Mouse (Mus musculus) liver, embryonic 11.5 days (tissue): ENCODE measurements around the gene Gm6370. TPM values are rescaled to one million over a fixed set of nuclear protein-coding genes. Genes with fewer than 3 reads are reported as not detected.
"Not testable (repeated sequence)": the region's sequence is repeated elsewhere in the genome, so short reads cannot be mapped to it uniquely, and the experiment has no call there.

Source experiments
- ATAC-seq: fragments of 200-750 bp; cut with Nextera tagmentation; replicated peaks from 2 replicates; pipeline ENCODE4 v1.8.0; 2017; ENCODE audit warnings: moderate number of reproducible peaks, mild to moderate bottlenecking, moderate TSS enrichment, moderate library complexity; ENCODE audit not compliant: low FRiP score
- DNase-seq: peaks from one replicate; pipeline ENCODE4 v3.0.0-alpha.2; 2017; ENCODE audit warnings: low spot score
- H3K27ac ChIP-seq: fragments of 300-500 bp; sonication (generic); 2 replicates; pipeline ENCODE4 v1.5.1; 2014; ENCODE audit warnings: mild to moderate bottlenecking, low read depth, low read length, control low read depth
- H3K27me3 ChIP-seq: fragments of 300-500 bp; sonication (generic); replicated peaks from 2 replicates; pipeline ENCODE4 v1.6.1; 2014; ENCODE audit warnings: low read length, mixed read lengths; ENCODE audit not compliant: control insufficient read depth, insufficient read depth
- H3K36me3 ChIP-seq: fragments of 300-500 bp; sonication (generic); 2 replicates; pipeline ENCODE4 v1.6.1; 2014; ENCODE audit warnings: mild to moderate bottlenecking, low read length, moderate library complexity, mixed read lengths; ENCODE audit not compliant: control insufficient read depth, insufficient read depth
- H3K4me1 ChIP-seq: fragments of 300-500 bp; sonication (generic); replicated peaks from 2 replicates; pipeline ENCODE4 v1.6.1; 2014; ENCODE audit warnings: low read length, mixed read lengths; ENCODE audit not compliant: control insufficient read depth, insufficient read depth
- H3K4me2 ChIP-seq: fragments of 300-500 bp; sonication (generic); 2 replicates; pipeline ENCODE4 v1.6.1; 2014; ENCODE audit warnings: mild to moderate bottlenecking, control low read depth, moderate library complexity
- H3K4me3 ChIP-seq: fragments of 300-500 bp; sonication (generic); 2 replicates; pipeline ENCODE4 v1.5.1; 2014; ENCODE audit warnings: low read depth, low read length, control low read depth
- H3K9ac ChIP-seq: fragments of 300-500 bp; sonication (generic); 2 replicates; pipeline ENCODE4 v1.6.1; 2014; ENCODE audit warnings: low read depth, low read length, control low read depth
- H3K9me3 ChIP-seq: fragments of 300-500 bp; sonication (generic); 2 replicates; pipeline ENCODE4 v1.6.1; 2016; ENCODE audit warnings: low read length, inconsistent platforms, mixed read lengths; ENCODE audit not compliant: control insufficient read depth
- WGBS: fragments of 180-500 bp; shearing (Covaris S2); extraction: QIAGEN DNeasy Blood & Tissue Kit; methylation state at CpG from one replicate; pipeline ENCODE4 v1.1.7; 2014; 5-methylcytosine and 5-hydroxymethylcytosine counted together
- polyA plus RNA-seq: library from polyadenylated mRNA; unstranded; fragments of >200 nt; fragmentation: Nextera tagmentation; extraction: Ambion mirVana; gene quantifications from 2 replicates; pipeline ENCODE4 v1.2.1, GENCODE M21; 2014

Gene Gm6370
- polyA plus RNA-seq, 1 experiment from 2014 or later, result not detected

- Histone ChIP-seq H3K4me1 (no peaks in the 10 kb centered on the region), H3K4me3 (no peak overlapping the region), H3K27ac (no peak overlapping the region), H3K9me3 (no peaks in the 10 kb centered on the region), H3K27me3 (no peaks in the 10 kb centered on the region), H3K4me2 (no peak overlapping the region), H3K36me3 (no peaks in the 10 kb centered on the region), H3K9ac (no peak overlapping the region)
- ATAC-seq, result no peak
- DNase-seq, result no peak
- WGBS, result 80% methylated on average over 5 of the region's 5 CpGs
These were observed 19.9 kb upstream of the Gm6370 start for GRCm38 (mm10) chr5:146471311-146471710.

GRCm38 (mm10) chr5:146471821-146472220, 19.3 kb upstream of the Gm6370 start:
- no peak overlapping the region for H3K27ac ChIP-seq
- 86% methylated on average over 12 of the region's 12 CpGs for WGBS
- no peaks in the 10 kb centered on the region for H3K9me3 ChIP-seq
- no peaks in the 10 kb centered on the region for H3K36me3 ChIP-seq
- no peaks in the 10 kb centered on the region for H3K27me3 ChIP-seq
- H3K4me1 ChIP-seq, result no peaks in the 10 kb centered on the region
- H3K4me3 ChIP-seq, result no peak overlapping the region
- no peak overlapping the region for H3K9ac ChIP-seq
- H3K4me2 ChIP-seq, result no peak overlapping the region
- no peak for ATAC-seq
- DNase-seq, result no peak

- DNase-seq, H3K4me1 ChIP-seq, H3K9me3 ChIP-seq, H3K27ac ChIP-seq, H3K4me3 ChIP-seq, H3K9ac ChIP-seq, H3K27me3 ChIP-seq, H3K4me2 ChIP-seq, H3K36me3 ChIP-seq, ATAC-seq: not testable (repeated sequence)
- WGBS, result 3% methylated on average over 4 of the region's 4 CpGs
These were observed 11.6 kb upstream of the Gm6370 start for GRCm38 (mm10) chr5:146479564-146479963.

GRCm38 (mm10) chr5:146481665-146482064, 9.5 kb upstream of the Gm6370 start, which contains the start of gene Gm6408:
Gm6408 (plus strand) TSS chr5:146481965.
- DNase-seq, H3K27ac ChIP-seq, H3K9ac ChIP-seq, H3K4me1 ChIP-seq, H3K4me2 ChIP-seq, H3K27me3 ChIP-seq, H3K36me3 ChIP-seq, H3K9me3 ChIP-seq, ATAC-seq, H3K4me3 ChIP-seq: not testable (repeated sequence)
- 80% methylated on average over 1 of the region's 3 CpGs for WGBS

- H3K27me3 ChIP-seq, H3K36me3 ChIP-seq, H3K4me3 ChIP-seq, H3K4me2 ChIP-seq, DNase-seq, H3K27ac ChIP-seq, H3K9ac ChIP-seq, H3K4me1 ChIP-seq, ATAC-seq, H3K9me3 ChIP-seq: not testable (repeated sequence)
- WGBS, result 6% methylated on average over 3 of the region's 4 CpGs
These were observed 2.2 kb upstream of the Gm6370 start for GRCm38 (mm10) chr5:146488959-146489358.

- not testable (repeated sequence) for H3K36me3 ChIP-seq, DNase-seq, H3K4me3 ChIP-seq, H3K4me1 ChIP-seq, H3K4me2 ChIP-seq, H3K27me3 ChIP-seq, H3K9me3 ChIP-seq, H3K27ac ChIP-seq, H3K9ac ChIP-seq, ATAC-seq
- WGBS, result no CpG with 5 or more reads among the region's 5 CpGs
These were observed 10.9 kb downstream of the Gm6370 start, which contains the start of gene 4930449I24Rik for GRCm38 (mm10) chr5:146502099-146502498. 4930449I24Rik (plus strand) TSS chr5:146502399.

GRCm38 (mm10) chr5:146513823-146514222, 22.7 kb downstream of the Gm6370 start, which contains the start of gene Gm3402:
Gm3402 (plus strand) TSS chr5:146514123.
- not testable (repeated sequence) for H3K27ac ChIP-seq, ATAC-seq, H3K4me3 ChIP-seq, H3K36me3 ChIP-seq, H3K27me3 ChIP-seq, H3K4me1 ChIP-seq, H3K9me3 ChIP-seq, H3K4me2 ChIP-seq, DNase-seq, H3K9ac ChIP-seq
- WGBS, result no CpG with 5 or more reads among the region's 5 CpGs

- not testable (repeated sequence) for H3K9ac ChIP-seq, H3K27me3 ChIP-seq, H3K4me1 ChIP-seq, ATAC-seq, H3K27ac ChIP-seq, H3K4me3 ChIP-seq, H3K36me3 ChIP-seq, DNase-seq, H3K9me3 ChIP-seq, H3K4me2 ChIP-seq
- no CpG with 5 or more reads among the region's 3 CpGs for WGBS
These were observed 34.3 kb downstream of the Gm6370 start, which contains the start of gene Gm3404 for GRCm38 (mm10) chr5:146525501-146525900. Gm3404 (plus strand) TSS chr5:146525801.

GRCm38 (mm10) chr5:146537347-146537746, 46.2 kb downstream of the Gm6370 start, which contains the start of gene Gm3409:
Gm3409 (plus strand) TSS chr5:146537647.
- not testable (repeated sequence) for H3K36me3 ChIP-seq, H3K9ac ChIP-seq, H3K9me3 ChIP-seq, H3K27ac ChIP-seq, DNase-seq, ATAC-seq, H3K4me1 ChIP-seq, H3K4me2 ChIP-seq, H3K27me3 ChIP-seq, H3K4me3 ChIP-seq
- WGBS, result no CpG with 5 or more reads among the region's 3 CpGs
